Mouse (Mus musculus): ENCODE measurements around the gene Sytl1.

GRCm38 (mm10) chr4:133264559-133264958, 1.6 kb upstream of the Sytl1 start:
- no peak for TF ChIP-seq ZNF384 (IDR thresholded peaks at IDR 0.05; ENCODE audit: low read depth, low read length)
- no peak for TF ChIP-seq MAFK (IDR thresholded peaks at IDR 0.05; ENCODE audit: insufficient read depth, low read depth, low read length)
- no peak for TF ChIP-seq CHD2 (IDR thresholded peaks at IDR 0.05; ENCODE audit: low read depth, low read length)
